ENCODE assay signal across 33 mouse cellular contexts in genomic region chr1:155731156-155731555, GRCm38 (mm10). TPM values are rescaled to one million over a fixed set of nuclear protein-coding genes. Genes with fewer than 3 reads are reported as not detected.
DNase-seq lines count a peak whose midpoint lies in the region; ATAC-seq and TF ChIP-seq lines count a peak whose summit lies in the region.
"Had no signal": no experiment of that assay in that cellular context is flagged by ENCODE, and none has a peak within 500 bp of the region (broad histone marks: within the 10 kb centered on the region; RNA-seq: fewer than 3 reads in every experiment).

No protein-coding gene starts in this region.

- no peaks in the 10 kb centered on the region for H3K9me3 ChIP-seq in embryonic facial prominence, embryonic 14.5 days (ENCODE audit: control insufficient read depth, low read length)
- no peaks in the 10 kb centered on the region for H3K9me3 ChIP-seq in embryonic facial prominence, embryonic 10.5 days
- H3K9me3 ChIP-seq in lung, embryonic 14.5 days (ENCODE audit: low read depth, low read length) = no peaks in the 10 kb centered on the region
- no peaks in the 10 kb centered on the region for H3K9me3 ChIP-seq in MEL (replicated peaks; ENCODE audit: insufficient read depth, low read length)
- H3K9me3 ChIP-seq: hindbrain, embryonic 13.5 days; limb, embryonic 13.5 days; neural tube, embryonic 12.5 days had no signal

- H3K4me1 ChIP-seq in embryonic facial prominence, embryonic 14.5 days (ENCODE audit: control insufficient read depth, insufficient read depth, low read length) = no peaks in the 10 kb centered on the region
- peaks cover 8% of the 10 kb centered on the region for H3K4me1 ChIP-seq in embryonic facial prominence, embryonic 10.5 days
- H3K4me1 ChIP-seq in lung, embryonic 14.5 days (ENCODE audit: insufficient read depth) = no peaks in the 10 kb centered on the region
- H3K4me1 ChIP-seq in MEL (ENCODE audit: control insufficient read depth in 1 of 2, insufficient read depth in 2 of 2, low read length in 2 of 2) = no peaks in the 10 kb centered on the region
- H3K4me1 ChIP-seq: limb, embryonic 13.5 days had no signal

- no peak for TF ChIP-seq RAD21 in MEL (IDR thresholded peaks at IDR 0.05; ENCODE audit: low read depth, low read length)

- TF ChIP-seq EP300 in MEL (IDR thresholded peaks at IDR 0.05; ENCODE audit: low read depth in 1 of 2, low read length in 2 of 2) = no peak

- no peak overlapping the region for H3K4me2 ChIP-seq in embryonic facial prominence, embryonic 14.5 days (ENCODE audit: low read depth, low read length)
- H3K4me2 ChIP-seq in lung, embryonic 14.5 days = no peak overlapping the region
- H3K4me2 ChIP-seq in myocyte (ENCODE audit: low read depth) = no peak overlapping the region
- H3K4me2 ChIP-seq: forebrain, embryonic 13.5 days; heart, embryonic 11.5 days; hindbrain, embryonic 13.5 days; limb, embryonic 13.5 days; liver, embryonic 11.5 days; neural tube, embryonic 12.5 days had no signal

- H3K27me3 ChIP-seq in embryonic facial prominence, embryonic 14.5 days (replicated peaks; ENCODE audit: control insufficient read depth, insufficient read depth, low read length) = peaks cover 94% of the 10 kb centered on the region
- H3K27me3 ChIP-seq in embryonic facial prominence, embryonic 10.5 days (replicated peaks; ENCODE audit: low read depth, poor library complexity, severe bottlenecking) = peaks cover 97% of the 10 kb centered on the region
- H3K27me3 ChIP-seq in lung, embryonic 14.5 days (ENCODE audit: insufficient read depth, low read length) = peaks cover 85% of the 10 kb centered on the region
- H3K27me3 ChIP-seq in MEL (ENCODE audit: control insufficient read depth in 1 of 2, insufficient read depth in 2 of 2, low read length in 2 of 2) (no peaks in the 10 kb centered on the region; a peak in 1 of 4 replicates), myocyte (ENCODE audit: control insufficient read depth, insufficient read depth, insufficient read length) (peaks cover 40% of the 10 kb centered on the region)

- WGBS in embryonic facial prominence, embryonic 14.5 days = 0% methylated on average over 2 of the region's 2 CpGs
- 4% methylated on average over 2 of the region's 2 CpGs for WGBS in embryonic facial prominence, embryonic 10.5 days
- 0% methylated on average over 2 of the region's 2 CpGs for WGBS in lung, embryonic 14.5 days

- no peak overlapping the region for H3K27ac ChIP-seq in embryonic facial prominence, embryonic 14.5 days (replicated peaks; ENCODE audit: low read depth, low read length)
- no peak overlapping the region for H3K27ac ChIP-seq in embryonic facial prominence, embryonic 10.5 days (replicated peaks)
- no peak overlapping the region for H3K27ac ChIP-seq in lung, embryonic 14.5 days (ENCODE audit: low read depth)
- no peak overlapping the region for H3K27ac ChIP-seq in MEL (ENCODE audit: control insufficient read depth, low read depth, low read length)
- H3K27ac ChIP-seq: forebrain, embryonic 13.5 days; hindbrain, embryonic 13.5 days; left cerebral cortex, adult 2 months; limb, embryonic 13.5 days; neural tube, embryonic 12.5 days had no signal

- no peaks in the 10 kb centered on the region for H3K36me3 ChIP-seq in embryonic facial prominence, embryonic 14.5 days (ENCODE audit: control insufficient read depth, insufficient read depth, low read length)
- no peaks in the 10 kb centered on the region for H3K36me3 ChIP-seq in embryonic facial prominence, embryonic 10.5 days (replicated peaks)
- H3K36me3 ChIP-seq in lung, embryonic 14.5 days (ENCODE audit: insufficient read depth) = no peaks in the 10 kb centered on the region
- H3K36me3 ChIP-seq in MEL (ENCODE audit: control insufficient read depth in 1 of 2, insufficient read depth in 2 of 2, low read length in 2 of 2) (no peaks in the 10 kb centered on the region), myocyte (ENCODE audit: control insufficient read depth, insufficient read depth) (no peaks in the 10 kb centered on the region)
- H3K36me3 ChIP-seq: hindbrain, embryonic 13.5 days; limb, embryonic 13.5 days; neural tube, embryonic 12.5 days had no signal

- no peak for TF ChIP-seq CTCF in lung, embryonic 14.5 days (IDR thresholded peaks at IDR 0.05; ENCODE audit: low read depth)
- TF ChIP-seq CTCF in MEL (IDR thresholded peaks at IDR 0.05 in 2 of 3, conservative IDR thresholded peaks at IDR 0.05 in 1 of 3; ENCODE audit: control insufficient read depth in 1 of 3, insufficient read depth in 1 of 3, low read depth in 2 of 3, low read length in 3 of 3, poor library complexity in 1 of 3, severe bottlenecking in 1 of 3) = no peak

- H3K4me3 ChIP-seq in embryonic facial prominence, embryonic 14.5 days (ENCODE audit: low read depth, low read length) = no peak overlapping the region
- no peak overlapping the region for H3K4me3 ChIP-seq in embryonic facial prominence, embryonic 10.5 days
- H3K4me3 ChIP-seq in lung, embryonic 14.5 days (ENCODE audit: low read depth, low read length) = no peak overlapping the region
- H3K4me3 ChIP-seq in MEL (ENCODE audit: control insufficient read depth in 1 of 2, insufficient read depth in 1 of 2, low read depth in 2 of 2, low read length in 2 of 2) (no peak overlapping the region), myocyte (no peak overlapping the region)
- H3K4me3 ChIP-seq: forebrain, embryonic 13.5 days; hindbrain, embryonic 13.5 days; left cerebral cortex, adult 2 months; limb, embryonic 13.5 days; neural tube, embryonic 12.5 days had no signal

- no peak overlapping the region for H3ac ChIP-seq in myocyte (ENCODE audit: control insufficient read depth, insufficient read length)

- no peaks in the 10 kb centered on the region for H3K79me2 ChIP-seq in MEL (ENCODE audit: control insufficient read depth, insufficient read depth, low read length, poor library complexity)
- H3K79me2 ChIP-seq in myocyte (ENCODE audit: control insufficient read depth, insufficient read depth) = no peaks in the 10 kb centered on the region

- peak; percentile 42 for DNase-seq in embryonic facial prominence, embryonic 14.5 days (ENCODE audit: low spot score)
- DNase-seq in embryonic facial prominence, embryonic 10.5 days (ENCODE audit: low spot score) = no peak
- DNase-seq in lung, embryonic 14.5 days = peak; percentile 60
- DNase-seq in lung, postnatal 36 days = no peak
- DNase-seq in MEL (ENCODE audit: low read depth, low spot score) = peak; percentile 44
- DNase-seq in left cerebral cortex, adult 18-20 months (ENCODE audit: low spot score in 2 of 2) = no peak
- DNase-seq in adrenal gland, postnatal 14 days = no peak
- DNase-seq: adrenal gland, postnatal 25 days; cerebellum, adult 2 months; cerebellum, postnatal 14 days; gastrocnemius, postnatal 25 days; heart, adult 18-20 months; heart, postnatal 4 days; kidney, adult 9 months; lung, postnatal 10 days had no signal

- H3K9ac ChIP-seq in embryonic facial prominence, embryonic 14.5 days (ENCODE audit: low read depth, low read length) = no peak overlapping the region
- no peak overlapping the region for H3K9ac ChIP-seq in lung, embryonic 14.5 days
- H3K9ac ChIP-seq in MEL (ENCODE audit: control insufficient read depth, low read depth, low read length, poor library complexity, severe bottlenecking) = no peak overlapping the region
- H3K9ac ChIP-seq: forebrain, embryonic 13.5 days; hindbrain, embryonic 13.5 days; limb, embryonic 13.5 days; neural tube, embryonic 12.5 days had no signal

- TF ChIP-seq POLR2A in MEL (IDR thresholded peaks at IDR 0.05; ENCODE audit: control insufficient read depth in 1 of 2, insufficient read depth in 1 of 2, low read depth in 1 of 2, low read length in 2 of 2, poor library complexity in 1 of 2) (no peak), myocyte (IDR thresholded peaks at IDR 0.05; ENCODE audit: insufficient read length, low read depth) (no peak)

- ATAC-seq in embryonic facial prominence, embryonic 14.5 days (ENCODE audit: low read depth) = no peak
- no peak; the same call in 1 of the 2 replicates for ATAC-seq in lung, embryonic 14.5 days (ENCODE audit: insufficient read depth)
- ATAC-seq: CD4-positive, CD25-positive, alpha-beta regulatory T cell, adult 4 months; forebrain, embryonic 13.5 days; intestine, embryonic 16.5 days; midbrain, embryonic 16.5 days had no signal

TF ChIP-seq in MEL, 35 proteins besides CTCF, POLR2A, EP300 and RAD21 (continues in another document):
- TF ChIP-seq TAL1 (IDR thresholded peaks at IDR 0.05; ENCODE audit: low read length) (no peak), MXI1 (IDR thresholded peaks at IDR 0.05; ENCODE audit: low read depth, low read length) (no peak), ZMIZ1 (IDR thresholded peaks at IDR 0.05; ENCODE audit: low read depth, low read length) (no peak), BHLHE40 (IDR thresholded peaks at IDR 0.05; ENCODE audit: borderline replicate concordance, low read depth, low read length) (no peak), POLR2AphosphoS5 (IDR thresholded peaks at IDR 0.05; ENCODE audit: borderline replicate concordance, low read depth, low read length) (no peak), POLR2AphosphoS2 (IDR thresholded peaks at IDR 0.05; ENCODE audit: low read length) (no peak), HCFC1 (IDR thresholded peaks at IDR 0.05; ENCODE audit: low read depth, low read length) (no peak), MYB (IDR thresholded peaks at IDR 0.05; ENCODE audit: low read depth, low read length) (no peak)

TF ChIP-seq in myocyte, 11 proteins besides CTCF, POLR2A, EP300 and RAD21:
- TF ChIP-seq TCF3 (IDR thresholded peaks at IDR 0.05; ENCODE audit: insufficient read length, low read depth) = no peak
- peak; percentile 29 for TF ChIP-seq REST (IDR thresholded peaks at IDR 0.05; ENCODE audit: insufficient read depth, insufficient read length)
- no peak for TF ChIP-seq MAX (IDR thresholded peaks at IDR 0.05; ENCODE audit: low read depth)
TF ChIP-seq in myocyte: peak in this region for 1.

RNA-seq across cellular contexts. Expression of gene Lhx4, which starts 20.3 kb away (rescaled TPM):
- polyA plus RNA-seq in embryonic facial prominence, embryonic 14.5 days (2014; fragmentation: Nextera tagmentation; extraction: Ambion mirVana) = 0.07 TPM in 1 of 2 replicates, not detected in the other
- polyA plus RNA-seq in embryonic facial prominence, embryonic 10.5 days (2016; fragmentation: Nextera tagmentation; extraction: Ambion mirVana) = 1.1 and 2.5 TPM in 2 replicates
- polyA plus RNA-seq in lung, embryonic 14.5 days (2014; fragmentation: Nextera tagmentation; extraction: Ambion mirVana) = 0.05 TPM in 1 of 2 replicates, not detected in the other
- not detected in 2 replicates for total RNA-seq in MEL (2012; rRNA removed)
- polyA plus RNA-seq in MEL (2012; ENCODE audit: insufficient read depth in 1 of 2, insufficient read length in 2 of 2, low read depth in 1 of 2, low replicate concordance in 2 of 2, missing spikeins in 1 of 2) (not detected), myocyte (2012; fragmentation: generic; extraction: Trizol) (0.01 TPM)
- total RNA-seq in left cerebral cortex, adult 18-20 months (2021) = not detected
- total RNA-seq in adrenal gland, postnatal 14 days (2021) = not detected in 2 replicates
- total RNA-seq: gastrocnemius, adult 18-20 months; gastrocnemius, postnatal 25 days; heart, adult 18-20 months; heart, postnatal 4 days; left cerebral cortex, adult 2 months; left cerebral cortex, postnatal 25 days had no signal
- polyA plus RNA-seq: cortical plate, adult 2 months; heart, embryonic 11.5 days; heart, embryonic 16.5 days; large intestine, adult 2 months; liver, embryonic 11.5 days; liver, embryonic 16.5 days; urinary bladder, adult 2 months had no signal

Comparison
In these comparisons a context has a peak if more than half of its experiments do, and no peak if none do; other contexts are left out.
1. DNase-seq: peak in embryonic facial prominence, embryonic 14.5 days (single experiment), lung, embryonic 14.5 days (single experiment) and MEL (single experiment); none in embryonic facial prominence, embryonic 10.5 days (single experiment), lung, postnatal 36 days (single experiment), left cerebral cortex, adult 18-20 months (0 of 2) and adrenal gland, postnatal 14 days (single experiment).